Mouse (Mus musculus) gastrocnemius, adult 8-10 months (tissue): ENCODE measurements around the gene Fdx1l. TPM values are rescaled to one million over a fixed set of nuclear protein-coding genes. Genes with fewer than 3 reads are reported as not detected.
A peak's percentile ranks its signal among the peaks of the same experiment; 100 is the strongest.
"Not testable (repeated sequence)": the region's sequence is repeated elsewhere in the genome, so short reads cannot be mapped to it uniquely, and the experiment has no call there.

Experiments
- DNase-seq, 2 experiments: peaks; one replicate each; pipeline ENCODE4 v3.0.0; 2022; ENCODE audit warnings: low spot score in 2 of 2
- total RNA-seq, 4 experiments: library from RNA; stranded (reverse); gene quantifications; 2 replicates each; pipeline ENCODE4 v1.2.4; 2022

Gene Fdx1l
- total RNA-seq, 4 experiments from 2014 or later: 47.9 to 55.2 (median 51.4) TPM

DNA sequence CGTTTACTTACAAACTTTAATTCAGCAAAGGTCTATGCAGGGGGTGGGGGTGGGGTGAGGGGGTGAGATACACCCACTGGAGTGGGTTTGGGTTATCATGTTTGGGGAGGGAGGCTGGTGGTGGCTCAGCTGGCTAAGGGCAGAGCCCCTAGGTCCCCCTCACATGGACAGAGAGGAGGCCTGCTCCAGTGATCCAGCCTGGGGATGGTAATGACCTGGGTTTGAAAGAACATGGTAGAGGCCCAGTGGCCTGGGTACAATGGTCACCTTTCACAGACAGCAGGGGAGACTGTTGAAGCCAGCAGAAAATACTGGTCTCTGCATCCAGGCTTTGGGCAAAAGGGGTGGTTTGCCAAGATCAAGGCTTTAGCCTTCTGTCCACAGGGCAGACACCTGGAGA lies 759 bp upstream of the Fdx1l start:
- no peak for DNase-seq

DNA sequence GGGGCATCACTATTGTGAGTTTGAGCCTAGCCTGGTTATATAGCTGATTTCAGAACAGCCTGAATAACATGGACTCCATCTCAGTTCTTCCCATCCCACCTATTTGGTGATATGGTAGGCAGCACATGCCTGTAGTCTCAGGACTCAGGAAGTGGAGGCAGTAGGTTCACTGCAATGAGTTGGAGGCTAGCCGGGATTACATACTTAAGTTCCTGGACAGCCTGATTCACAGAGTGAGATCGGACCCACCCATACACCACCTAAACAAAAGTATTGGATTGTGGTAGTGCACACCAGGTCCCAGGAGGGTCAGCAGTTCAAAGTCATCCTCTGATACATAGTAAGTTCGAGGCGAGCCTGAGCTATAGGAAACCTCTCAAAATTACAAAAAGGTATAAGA lies 773 bp downstream of the Fdx1l start:
- DNase-seq: no peak

DNA sequence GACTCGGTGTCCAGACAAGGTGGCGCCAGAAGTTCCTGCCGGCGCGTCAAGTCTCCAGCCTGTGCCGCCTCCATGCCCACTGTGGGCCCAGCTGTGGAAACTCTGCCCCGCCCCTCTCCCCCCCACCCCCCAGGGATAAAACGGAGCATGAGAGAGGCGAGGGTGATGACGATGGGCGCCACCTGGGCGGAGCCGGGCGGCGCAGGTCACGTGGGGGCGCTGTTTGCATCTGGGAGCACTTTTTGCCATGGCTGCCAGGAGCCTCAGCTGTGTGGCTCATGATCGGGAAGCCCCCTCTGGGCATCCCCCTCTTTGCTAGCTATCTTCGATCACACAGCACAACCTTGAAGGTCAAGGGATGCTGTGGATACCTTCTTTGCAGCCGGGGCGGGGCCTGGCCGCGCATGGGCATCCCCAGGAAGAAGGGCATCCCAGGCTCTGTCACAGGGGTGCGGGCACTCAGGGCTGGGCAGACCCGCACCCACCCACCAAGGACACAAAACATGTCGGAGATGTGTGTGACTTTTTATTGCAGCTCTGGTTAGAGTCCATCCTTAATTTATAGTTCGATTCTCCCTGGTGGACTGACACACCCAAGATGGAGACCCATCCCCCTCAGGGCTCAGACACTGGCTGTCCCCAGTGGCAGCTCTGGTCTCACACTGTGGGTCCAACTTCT lies 6.3 kb downstream of the Fdx1l start, which contains the start of gene Zglp1:
Gene Zglp1 (minus strand): TSS at position 88 of the 679 bp plus-strand sequence.
- no peak for DNase-seq

DNA sequence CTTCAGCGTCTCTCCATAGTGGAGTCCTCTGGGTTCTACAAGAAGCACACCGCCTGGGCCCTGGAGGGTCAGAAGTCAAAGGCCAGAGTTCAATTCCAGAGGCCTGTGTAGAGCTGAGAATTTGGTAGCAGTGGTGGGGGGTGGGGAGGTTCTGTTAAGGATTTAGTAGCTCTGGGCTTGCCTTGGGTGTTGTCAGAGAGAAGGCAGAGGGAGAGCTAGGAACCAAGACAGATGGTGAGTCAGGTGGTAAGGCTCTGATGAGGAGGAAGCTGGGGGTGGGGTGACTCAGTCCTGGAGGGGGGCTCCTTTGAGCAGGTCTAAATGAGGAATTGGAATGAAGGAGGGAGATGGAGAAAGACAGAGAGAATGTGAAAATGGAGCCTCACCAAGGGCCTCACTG lies 10.5 kb downstream of the Fdx1l start:
- DNase-seq: no peak

- no peak for DNase-seq
Measured at GRCm38 (mm10) chr9:21051578-21051977, 21.8 kb downstream of the Fdx1l start.

GRCm38 (mm10) chr9:21045235-21045634 lies 28.2 kb downstream of the Fdx1l start:
- DNase-seq: no peak

GRCm38 (mm10) chr9:21044785-21045184 lies 28.6 kb downstream of the Fdx1l start:
- not testable (repeated sequence) for DNase-seq

- no peak for DNase-seq
Measured at GRCm38 (mm10) chr9:21043563-21043962, 29.9 kb downstream of the Fdx1l start.

- DNase-seq: no peak
Measured at GRCm38 (mm10) chr9:21041308-21041707, 32.1 kb downstream of the Fdx1l start.

GRCm38 (mm10) chr9:21039779-21040178 lies 33.6 kb downstream of the Fdx1l start:
- no peak for DNase-seq

DNA sequence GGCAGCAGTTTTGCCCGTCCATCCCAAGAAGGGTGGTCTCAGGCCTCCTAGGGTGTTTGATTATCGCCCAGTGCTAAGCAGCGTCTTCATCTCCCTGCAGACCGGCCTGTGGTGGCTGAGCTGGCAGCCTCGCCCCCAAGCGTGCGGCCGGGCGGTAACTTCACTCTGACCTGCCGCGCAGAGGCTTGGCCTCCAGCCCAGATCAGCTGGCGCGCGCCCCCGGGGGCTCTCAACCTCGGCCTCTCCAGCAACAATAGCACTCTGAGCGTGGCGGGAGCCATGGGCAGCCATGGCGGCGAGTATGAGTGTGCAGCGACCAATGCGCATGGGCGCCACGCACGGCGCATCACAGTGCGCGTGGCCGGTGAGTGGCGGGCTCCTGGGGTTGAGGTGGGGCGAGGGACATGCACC lies 35.9 kb downstream of the Fdx1l start:
- no peak for DNase-seq

GRCm38 (mm10) chr9:21036666-21037065 lies 36.7 kb downstream of the Fdx1l start:
- DNase-seq: no peak

GRCm38 (mm10) chr9:21036161-21036560 lies 37.3 kb downstream of the Fdx1l start:
- DNase-seq: no peak

DNA sequence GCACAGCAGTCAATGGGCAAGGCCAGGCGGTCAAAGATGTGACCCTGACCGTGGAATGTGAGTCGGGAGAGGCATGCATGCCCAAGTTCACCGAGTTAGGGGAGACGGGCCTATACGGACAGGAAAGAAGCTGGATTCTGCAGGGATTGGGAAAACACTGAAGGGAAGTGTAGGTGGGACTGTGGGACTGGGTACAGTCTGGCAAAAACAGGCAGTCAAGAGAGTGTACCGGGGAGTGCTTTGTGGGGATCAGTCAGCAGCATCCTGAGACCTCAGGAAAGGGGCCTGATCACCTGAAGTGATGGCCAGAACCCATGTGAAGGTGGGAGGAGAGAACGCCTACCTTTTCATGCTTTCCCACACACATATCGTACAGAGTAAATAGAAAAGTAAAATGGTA lies 37.8 kb downstream of the Fdx1l start:
- DNase-seq: no peak

GRCm38 (mm10) chr9:21034481-21035085 lies 38.8 kb downstream of the Fdx1l start:
- no peak for DNase-seq

- DNase-seq: peak; percentile 80 to 82
Measured at GRCm38 (mm10) chr9:21033136-21033535, 40.3 kb downstream of the Fdx1l start.

- no peak for DNase-seq
Measured at GRCm38 (mm10) chr9:21032491-21032890, 40.9 kb downstream of the Fdx1l start.

GRCm38 (mm10) chr9:21031896-21032351 lies 41.5 kb downstream of the Fdx1l start, which contains the start of gene Icam5:
Gene Icam5, plus strand, starts transcription at chr9:21032073.
- no peak for DNase-seq

GRCm38 (mm10) chr9:21031251-21031895 lies 42.0 kb downstream of the Fdx1l start:
- peak in 1 of 2 experiments; percentile 65 for DNase-seq

DNA sequence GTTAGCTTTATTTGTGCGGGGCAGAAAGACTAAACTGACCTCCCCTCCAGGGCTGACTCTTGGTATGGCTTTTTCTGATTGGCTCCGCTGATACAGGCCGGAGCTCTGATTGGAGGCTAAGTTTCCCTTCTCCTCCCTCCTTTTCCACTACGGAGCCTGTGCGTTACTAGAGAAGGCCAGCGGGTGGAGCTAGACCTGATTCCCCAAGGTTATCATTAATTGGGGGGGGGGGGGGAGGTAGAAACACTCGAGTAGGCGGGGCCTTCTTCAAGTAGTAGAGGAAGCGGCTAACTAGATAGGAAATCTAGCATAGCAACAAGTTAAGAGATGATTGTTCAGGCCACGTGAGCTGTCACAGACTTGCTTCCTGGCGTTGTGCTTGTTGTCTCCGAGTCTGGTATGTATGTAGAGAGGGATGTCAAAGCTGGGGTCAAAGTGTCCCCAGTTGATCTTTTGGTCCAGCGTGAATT lies 42.6 kb downstream of the Fdx1l start:
- DNase-seq: peak; percentile 82 to 83

GRCm38 (mm10) chr9:21030055-21030600 lies 43.3 kb downstream of the Fdx1l start:
- DNase-seq: no peak
